Mouse (Mus musculus): ENCODE measurements at regions not wholly inside any gene's neighbourhood (a gene's known extent, or its start where the extent isn't known, plus 50 kb on each side); places are given as distances from the start of the nearest gene placed in this dataset.

DNA sequence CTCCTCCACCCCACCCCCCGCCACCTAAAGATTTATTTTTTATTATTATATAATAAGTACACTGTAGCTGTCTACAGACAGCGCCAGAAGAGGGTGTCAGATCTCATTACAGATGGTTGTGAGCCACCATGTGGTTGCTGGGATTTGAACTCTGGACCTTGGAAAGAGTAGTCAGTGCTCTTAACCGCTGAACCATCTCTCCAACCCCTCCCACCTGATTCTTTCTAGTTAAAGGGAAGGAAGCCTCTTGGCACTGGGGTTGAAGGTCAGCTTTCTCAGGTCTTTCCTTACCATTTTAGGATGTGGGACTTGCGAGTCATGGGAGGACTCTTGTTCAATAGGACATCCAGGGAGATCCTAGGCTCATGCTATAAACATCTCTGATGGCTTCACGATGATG is 54.7 kb downstream of the Hes1 start:
- H3K4me3 ChIP-seq (ENCODE audit: low read depth, low read length) = no peak overlapping the region
- WGBS = 69% methylated on average over 5 of the region's 5 CpGs
- H3K36me3 ChIP-seq (ENCODE audit: control insufficient read depth, insufficient read depth, low read length) = no peaks in the 10 kb centered on the region
- no peak for ATAC-seq (ENCODE audit: low read depth)
- no peak overlapping the region for H3K4me2 ChIP-seq (ENCODE audit: low read depth, low read length)
- no peak overlapping the region for H3K27ac ChIP-seq (ENCODE audit: low read depth, low read length)
- no peaks in the 10 kb centered on the region for H3K27me3 ChIP-seq (ENCODE audit: control insufficient read depth, insufficient read depth, low read length)
- no peaks in the 10 kb centered on the region for H3K9me3 ChIP-seq (ENCODE audit: control insufficient read depth, low read length)
- H3K9ac ChIP-seq (replicated peaks; ENCODE audit: low read depth, low read length) = no peak overlapping the region
- H3K4me1 ChIP-seq (ENCODE audit: control insufficient read depth, insufficient read depth, low read length) = no peaks in the 10 kb centered on the region

DNA sequence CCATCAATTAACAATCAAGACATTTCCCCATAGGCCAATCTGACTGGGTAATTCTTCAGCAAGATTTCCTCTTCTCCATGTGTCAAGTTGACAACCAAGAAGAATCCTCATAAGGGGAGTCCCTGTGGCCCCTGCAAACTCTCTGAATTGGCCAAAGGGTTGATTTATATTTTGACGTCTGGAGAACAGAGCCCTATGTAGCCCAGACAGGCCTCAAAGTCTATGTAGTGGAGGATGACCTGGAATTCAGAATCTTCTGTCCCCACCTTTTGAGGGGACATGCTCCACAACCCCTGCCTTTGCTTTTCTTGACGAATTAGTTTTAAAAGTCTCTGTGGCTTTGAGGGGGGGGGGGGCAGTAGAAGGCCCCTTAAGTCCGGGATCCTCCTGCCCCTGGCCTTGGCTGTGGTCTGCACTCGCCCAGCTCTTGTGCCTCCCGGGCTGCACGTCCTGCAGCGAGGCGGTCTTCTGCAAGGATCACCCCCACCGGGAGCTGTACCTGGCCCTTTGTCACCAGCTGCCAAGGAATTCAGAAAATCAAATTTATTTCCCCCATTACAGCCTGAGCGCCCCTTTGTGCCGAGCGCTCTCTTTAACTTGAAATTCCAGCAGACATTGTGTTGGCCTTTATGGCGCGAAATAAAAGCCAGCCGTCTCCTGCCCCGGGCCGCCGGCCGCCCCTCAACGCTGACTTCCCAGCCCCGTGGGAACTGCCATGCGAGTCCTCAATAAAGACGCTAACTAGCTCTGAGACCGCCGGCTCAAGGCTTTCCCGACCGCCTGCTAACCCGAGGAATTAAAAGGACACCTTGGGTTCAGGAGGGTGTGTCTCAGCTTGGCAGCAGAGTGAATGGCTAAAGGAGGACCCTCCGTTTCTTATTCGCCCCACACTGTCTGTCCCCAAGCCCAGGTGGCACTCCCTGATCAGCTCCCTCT is 56.4 kb downstream of the Hes1 start:
- no peaks in the 10 kb centered on the region for H3K36me3 ChIP-seq (ENCODE audit: control insufficient read depth, insufficient read depth, low read length)

DNA sequence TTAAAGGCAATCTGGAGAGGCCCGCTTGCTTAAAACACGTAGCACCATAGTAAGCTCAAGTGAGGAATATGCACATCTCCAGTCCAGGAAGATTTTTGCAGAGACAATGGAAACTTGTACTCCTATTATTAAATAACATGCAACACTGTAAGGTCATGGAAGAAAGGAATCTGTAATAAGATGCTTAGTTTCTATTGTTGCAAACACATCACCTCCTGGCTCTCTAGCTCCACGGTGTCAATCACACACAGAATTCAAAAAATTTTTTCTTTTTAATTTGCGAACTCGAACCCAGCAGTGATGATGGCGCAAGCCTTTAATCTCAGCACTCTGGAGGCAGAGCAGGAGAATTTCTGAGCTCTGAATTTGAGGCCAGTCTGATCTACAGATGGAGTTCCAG is 57.4 kb downstream of the Hes1 start:
- no peak overlapping the region for H3K27ac ChIP-seq (ENCODE audit: low read depth, low read length)
- no peak for ATAC-seq (ENCODE audit: low read depth)
- no peaks in the 10 kb centered on the region for H3K36me3 ChIP-seq (ENCODE audit: control insufficient read depth, insufficient read depth, low read length)
- H3K4me3 ChIP-seq (ENCODE audit: low read depth, low read length) = no peak overlapping the region
- no peaks in the 10 kb centered on the region for H3K27me3 ChIP-seq (ENCODE audit: control insufficient read depth, insufficient read depth, low read length)
- H3K4me2 ChIP-seq (ENCODE audit: low read depth, low read length) = no peak overlapping the region
- no peaks in the 10 kb centered on the region for H3K9me3 ChIP-seq (ENCODE audit: control insufficient read depth, low read length)
- no peaks in the 10 kb centered on the region for H3K4me1 ChIP-seq (ENCODE audit: control insufficient read depth, insufficient read depth, low read length)
- 51% methylated on average over 6 of the region's 6 CpGs for WGBS
- no peak overlapping the region for H3K9ac ChIP-seq (replicated peaks; ENCODE audit: low read depth, low read length)

More for the DNA sequence above, 56.4 kb downstream of the Hes1 start:
- H3K4me2 ChIP-seq (ENCODE audit: low read depth, low read length) = peak overlapping the region; percentile 38; the same call in 1 of the 2 replicates
- H3K27ac ChIP-seq (ENCODE audit: low read depth, low read length) = no peak overlapping the region
- H3K27me3 ChIP-seq (ENCODE audit: control insufficient read depth, insufficient read depth, low read length) = no peaks in the 10 kb centered on the region
- no peak overlapping the region for H3K4me3 ChIP-seq (ENCODE audit: low read depth, low read length)
- no peaks in the 10 kb centered on the region for H3K4me1 ChIP-seq (ENCODE audit: control insufficient read depth, insufficient read depth, low read length)
- no peaks in the 10 kb centered on the region for H3K9me3 ChIP-seq (ENCODE audit: control insufficient read depth, low read length)
- no peak overlapping the region for H3K9ac ChIP-seq (replicated peaks; ENCODE audit: low read depth, low read length)
- WGBS = 3% methylated on average over 30 of the region's 30 CpGs
- peak; percentile 69 for ATAC-seq (ENCODE audit: low read depth)

DNA sequence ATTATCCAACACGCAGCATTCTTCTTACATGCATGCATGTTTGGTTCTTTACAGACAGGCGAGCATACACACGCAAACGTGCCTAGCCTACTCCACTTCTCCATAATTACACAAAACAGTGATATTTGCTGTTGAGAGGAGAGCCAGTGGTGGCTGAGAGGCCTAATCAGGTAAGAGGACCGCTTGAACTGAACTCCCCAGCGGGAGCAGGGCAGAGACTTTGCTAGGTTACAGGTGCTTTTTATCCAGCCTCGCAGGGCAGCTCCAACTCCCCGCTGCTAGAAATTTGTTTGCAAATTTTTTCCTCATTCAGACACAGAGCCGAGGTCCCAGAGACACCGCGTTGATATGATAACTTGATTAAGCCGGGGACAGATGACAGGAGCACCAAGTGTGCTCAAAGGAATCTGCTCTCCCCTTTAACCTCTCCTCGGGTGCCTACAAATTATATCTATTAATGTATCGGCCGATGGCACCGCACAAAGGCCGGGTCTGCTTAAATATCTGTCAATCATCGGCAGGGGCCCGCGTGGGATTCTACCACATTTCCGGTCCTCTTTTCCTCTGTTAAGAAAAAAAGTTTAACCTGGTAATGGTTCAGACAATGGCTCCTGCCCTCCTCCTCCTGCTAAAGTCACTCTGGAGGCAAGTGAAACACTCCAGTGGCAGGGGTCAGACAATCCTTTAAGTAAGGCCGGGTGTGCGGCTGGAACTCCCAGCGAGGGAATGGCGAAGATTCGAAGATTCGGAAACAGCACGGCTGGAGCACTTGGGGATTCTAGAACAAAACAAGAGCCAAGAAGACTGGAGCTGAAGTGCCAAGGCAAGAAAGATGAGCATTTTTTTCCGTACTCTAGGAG is 58.3 kb downstream of the Hes1 start:
- ATAC-seq (ENCODE audit: low read depth) = no peak
- H3K9ac ChIP-seq (replicated peaks; ENCODE audit: low read depth, low read length) = no peak overlapping the region
- H3K36me3 ChIP-seq (ENCODE audit: control insufficient read depth, insufficient read depth, low read length) = no peaks in the 10 kb centered on the region
- WGBS = 21% methylated on average over 29 of the region's 29 CpGs
- H3K4me3 ChIP-seq (ENCODE audit: low read depth, low read length) = no peak overlapping the region
- no peaks in the 10 kb centered on the region for H3K9me3 ChIP-seq (ENCODE audit: control insufficient read depth, low read length)
- H3K27me3 ChIP-seq (ENCODE audit: control insufficient read depth, insufficient read depth, low read length) = no peaks in the 10 kb centered on the region
- no peak overlapping the region for H3K27ac ChIP-seq (ENCODE audit: low read depth, low read length)
- H3K4me1 ChIP-seq (ENCODE audit: control insufficient read depth, insufficient read depth, low read length) = no peaks in the 10 kb centered on the region
- no peak overlapping the region for H3K4me2 ChIP-seq (ENCODE audit: low read depth, low read length)

DNA sequence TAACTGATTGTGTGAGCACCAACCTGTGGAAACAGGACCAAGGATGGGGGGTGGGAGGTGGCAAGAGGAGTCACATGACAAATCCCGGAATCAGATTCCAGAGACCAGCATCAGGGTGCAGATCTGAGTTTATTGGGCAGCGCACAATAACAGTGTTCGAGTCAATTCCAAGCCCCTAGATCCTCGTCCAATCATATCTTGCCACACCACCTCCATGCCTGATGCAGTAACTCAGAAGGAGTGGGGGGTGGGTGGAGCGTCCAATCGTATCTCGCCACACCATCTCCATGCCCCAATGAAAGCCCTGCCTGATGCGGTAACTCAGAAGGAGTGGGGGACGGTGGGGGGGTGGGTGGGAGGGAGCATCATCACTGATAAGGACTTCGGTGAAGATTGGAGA is 62.8 kb downstream of the Hes1 start:
- Histone ChIP-seq H3K36me3 (ENCODE audit: control insufficient read depth, insufficient read depth, low read length) (no peaks in the 10 kb centered on the region), H3K9ac (replicated peaks; ENCODE audit: low read depth, low read length) (no peak overlapping the region), H3K27me3 (ENCODE audit: control insufficient read depth, insufficient read depth, low read length) (no peaks in the 10 kb centered on the region), H3K27ac (ENCODE audit: low read depth, low read length) (no peak overlapping the region), H3K4me3 (ENCODE audit: low read depth, low read length) (no peak overlapping the region), H3K9me3 (ENCODE audit: control insufficient read depth, low read length) (no peaks in the 10 kb centered on the region), H3K4me1 (ENCODE audit: control insufficient read depth, insufficient read depth, low read length) (no peaks in the 10 kb centered on the region; the same call in 1 of the 2 replicates), H3K4me2 (ENCODE audit: low read depth, low read length) (no peak overlapping the region)
- no peak for ATAC-seq (ENCODE audit: low read depth)
- 93% methylated on average over 10 of the region's 10 CpGs for WGBS

DNA sequence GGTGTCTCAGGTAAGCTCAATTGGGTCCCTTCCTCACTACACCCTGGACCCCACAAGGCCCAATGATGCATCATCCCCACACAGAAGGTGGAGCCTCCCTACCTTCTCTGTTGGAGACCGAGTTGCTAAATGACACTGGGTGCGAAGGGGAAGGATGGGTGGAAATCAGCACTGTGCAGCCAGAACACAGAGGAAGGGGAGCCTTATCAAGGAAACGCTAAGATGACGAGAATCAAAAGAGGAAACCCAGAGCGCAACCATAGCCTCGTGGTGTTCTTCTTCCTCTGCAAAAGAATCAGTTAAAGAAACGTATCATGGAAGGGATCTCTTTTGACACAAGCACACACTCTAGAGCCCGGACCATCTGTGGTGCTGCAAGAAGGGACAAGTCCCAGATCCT is 64.6 kb downstream of the Hes1 start:
- no peaks in the 10 kb centered on the region for H3K9me3 ChIP-seq (ENCODE audit: control insufficient read depth, low read length)
- H3K4me2 ChIP-seq (ENCODE audit: low read depth, low read length) = no peak overlapping the region
- WGBS = 54% methylated on average over 8 of the region's 8 CpGs
- H3K9ac ChIP-seq (replicated peaks; ENCODE audit: low read depth, low read length) = no peak overlapping the region
- H3K36me3 ChIP-seq (ENCODE audit: control insufficient read depth, insufficient read depth, low read length) = no peaks in the 10 kb centered on the region
- H3K27me3 ChIP-seq (ENCODE audit: control insufficient read depth, insufficient read depth, low read length) = no peaks in the 10 kb centered on the region
- H3K4me1 ChIP-seq (ENCODE audit: control insufficient read depth, insufficient read depth, low read length) = no peaks in the 10 kb centered on the region; the same call in 1 of the 2 replicates
- ATAC-seq (ENCODE audit: low read depth) = no peak
- H3K4me3 ChIP-seq (ENCODE audit: low read depth, low read length) = no peak overlapping the region
- H3K27ac ChIP-seq (ENCODE audit: low read depth, low read length) = no peak overlapping the region

DNA sequence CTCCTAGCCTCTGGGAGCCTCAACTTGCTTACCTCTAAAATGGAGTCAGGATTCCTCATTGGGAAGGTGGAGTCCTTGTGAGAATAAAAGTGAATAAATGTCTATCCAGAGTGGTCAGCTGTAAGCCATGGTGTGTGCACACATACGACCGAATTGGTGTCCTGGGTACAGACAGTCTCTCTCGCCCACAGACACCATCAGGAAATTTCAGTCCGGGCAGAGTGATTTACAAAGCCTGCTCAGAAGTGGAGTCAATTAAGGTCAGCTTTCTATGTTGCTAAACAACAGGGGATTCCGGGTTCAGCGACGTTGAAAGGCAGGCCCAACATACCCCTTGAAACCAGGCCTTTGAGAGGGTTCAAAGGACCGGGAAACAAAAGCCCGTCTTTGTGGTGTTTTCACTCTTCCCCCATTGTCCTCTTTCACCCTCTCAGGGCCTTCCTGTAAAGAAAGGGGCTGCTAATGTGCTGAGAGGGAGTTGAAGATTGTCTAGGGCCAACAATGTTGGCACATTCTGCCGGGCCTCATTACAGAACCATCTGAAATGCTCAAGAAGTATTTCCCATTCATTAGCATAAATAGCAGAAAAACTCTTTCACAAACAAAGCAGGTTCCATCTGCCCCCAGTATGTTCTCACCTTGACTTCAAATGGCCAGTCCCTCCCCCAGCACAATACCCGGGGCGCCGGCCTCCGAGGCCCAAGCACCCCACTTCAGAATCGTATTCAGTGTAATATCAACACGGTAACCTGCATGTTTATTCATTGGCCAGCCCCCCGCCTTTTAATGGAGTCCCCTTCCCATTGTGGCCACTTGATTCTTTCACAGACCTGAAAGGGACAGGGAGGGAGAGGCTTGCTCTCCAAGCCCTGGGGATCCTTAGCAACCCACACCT is 65.3 kb downstream of the Hes1 start:
- Histone ChIP-seq H3K36me3 (ENCODE audit: control insufficient read depth, insufficient read depth, low read length) (no peaks in the 10 kb centered on the region), H3K4me3 (ENCODE audit: low read depth, low read length) (no peak overlapping the region), H3K27ac (ENCODE audit: low read depth, low read length) (no peak overlapping the region), H3K4me2 (ENCODE audit: low read depth, low read length) (no peak overlapping the region), H3K27me3 (ENCODE audit: control insufficient read depth, insufficient read depth, low read length) (no peaks in the 10 kb centered on the region), H3K4me1 (ENCODE audit: control insufficient read depth, insufficient read depth, low read length) (no peaks in the 10 kb centered on the region; the same call in 1 of the 2 replicates), H3K9ac (replicated peaks; ENCODE audit: low read depth, low read length) (no peak overlapping the region), H3K9me3 (ENCODE audit: control insufficient read depth, low read length) (no peaks in the 10 kb centered on the region)
- 0 out of 2 replicates have a peak, but pooled peaks have one; percentile 14 for ATAC-seq (ENCODE audit: low read depth)
- 10% methylated on average over 17 of the region's 17 CpGs for WGBS

DNA sequence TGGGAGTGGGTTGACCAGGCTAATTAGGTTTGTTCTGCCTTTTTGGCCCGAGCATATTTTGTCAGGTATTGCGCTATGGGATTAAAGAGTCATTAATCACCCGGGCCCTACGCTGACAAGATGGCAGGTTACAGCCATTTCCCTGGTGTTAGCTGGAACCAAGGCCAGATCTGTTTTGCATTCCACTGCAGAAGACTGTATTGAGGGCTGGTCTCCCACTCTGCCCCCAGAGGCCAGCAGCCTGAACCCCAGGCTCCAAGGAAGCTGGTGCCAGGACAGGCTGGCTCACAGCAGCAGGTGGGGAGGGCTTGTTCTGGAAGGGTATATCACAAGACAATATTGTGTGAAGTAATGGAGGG is 65.9 kb downstream of the Hes1 start:
- H3K27me3 ChIP-seq (ENCODE audit: control insufficient read depth, insufficient read depth, low read length) = no peaks in the 10 kb centered on the region
- WGBS = 14% methylated on average over 4 of the region's 4 CpGs

More for the DNA sequence above, 65.9 kb downstream of the Hes1 start:
- Histone ChIP-seq H3K4me3 (ENCODE audit: low read depth, low read length) (no peak overlapping the region), H3K4me2 (ENCODE audit: low read depth, low read length) (no peak overlapping the region), H3K4me1 (ENCODE audit: control insufficient read depth, insufficient read depth, low read length) (no peaks in the 10 kb centered on the region; the same call in 1 of the 2 replicates), H3K9me3 (ENCODE audit: control insufficient read depth, low read length) (no peaks in the 10 kb centered on the region), H3K9ac (replicated peaks; ENCODE audit: low read depth, low read length) (no peak overlapping the region), H3K27ac (ENCODE audit: low read depth, low read length) (no peak overlapping the region), H3K36me3 (ENCODE audit: control insufficient read depth, insufficient read depth, low read length) (no peaks in the 10 kb centered on the region)
- ATAC-seq (ENCODE audit: low read depth) = peak; percentile 34; the same call in 1 of the 2 replicates
